ENCODE assay signal across 8 mouse cellular contexts in the genomic region with DNA sequence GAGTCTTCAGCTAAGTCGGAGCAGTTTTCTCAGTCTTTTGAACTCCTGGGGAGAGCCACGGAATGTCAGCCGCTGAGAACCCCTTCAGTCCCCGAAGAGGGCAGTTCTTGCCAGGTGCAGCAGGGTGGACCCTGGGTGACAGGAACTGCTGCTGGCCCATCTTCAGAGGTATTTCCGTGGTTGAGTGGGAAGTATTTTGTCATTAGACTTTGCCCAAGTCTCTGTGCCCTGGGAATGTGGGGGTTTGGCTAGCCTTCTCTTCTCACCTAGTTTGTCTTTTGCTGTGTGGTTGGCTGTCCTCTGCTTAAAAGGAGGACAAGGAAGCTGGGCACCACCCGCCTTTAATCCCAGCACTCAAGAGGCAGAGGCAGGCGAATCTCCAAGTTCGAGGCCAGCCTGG. TPM values are rescaled to one million over a fixed set of nuclear protein-coding genes. Genes with fewer than 3 reads are reported as not detected.
A peak's percentile ranks its signal among the peaks of the same experiment; 100 is the strongest.
DNase-seq lines count a peak whose midpoint lies in the region; ATAC-seq and TF ChIP-seq lines count a peak whose summit lies in the region.

No protein-coding gene starts in this region.

- TF ChIP-seq EP300 in lung, postnatal 0 days (IDR thresholded peaks at IDR 0.05): no peak

- H3K4me3 ChIP-seq in lung, postnatal 0 days (ENCODE audit: low read depth, low read length): peak overlapping the region; percentile 52
- peak overlapping the region; percentile 65 for H3K4me3 ChIP-seq in forebrain, embryonic 14.5 days (ENCODE audit: low read depth, low read length)
- H3K4me3 ChIP-seq in limb, embryonic 10.5 days: peak overlapping the region; percentile 75
- H3K4me3 ChIP-seq in small intestine, adult 2 months (ENCODE audit: low read depth, low read length): peak overlapping the region; percentile 82

- no peaks in the 10 kb centered on the region for H3K36me3 ChIP-seq in lung, postnatal 0 days (ENCODE audit: insufficient read depth, low read length)
- H3K36me3 ChIP-seq in forebrain, embryonic 14.5 days (ENCODE audit: control insufficient read depth, insufficient read depth, low read length): peaks cover 9% of the 10 kb centered on the region
- H3K36me3 ChIP-seq in limb, embryonic 10.5 days: peaks cover 28% of the 10 kb centered on the region
- H3K36me3 ChIP-seq in small intestine, adult 2 months (ENCODE audit: control insufficient read depth, insufficient read depth, low read length): no peaks in the 10 kb centered on the region

- H3K4me2 ChIP-seq in lung, postnatal 0 days (replicated peaks; ENCODE audit: low read depth, low read length): peak overlapping the region; percentile 93
- H3K4me2 ChIP-seq in forebrain, embryonic 14.5 days (ENCODE audit: low read length): peak overlapping the region; percentile 79

- H3K4me1 ChIP-seq in lung, postnatal 0 days (ENCODE audit: insufficient read depth, low read depth, low read length): peaks cover 4% of the 10 kb centered on the region; the same call in 1 of the 2 replicates
- H3K4me1 ChIP-seq in forebrain, embryonic 14.5 days (ENCODE audit: control insufficient read depth, insufficient read depth, low read length): peaks cover 12% of the 10 kb centered on the region
- peaks cover 26% of the 10 kb centered on the region for H3K4me1 ChIP-seq in limb, embryonic 10.5 days
- H3K4me1 ChIP-seq in small intestine, adult 2 months (ENCODE audit: control insufficient read depth, insufficient read depth, insufficient read length, low read length): peaks cover 11% of the 10 kb centered on the region

- H3K9me3 ChIP-seq in lung, postnatal 0 days (ENCODE audit: low read length): no peaks in the 10 kb centered on the region
- H3K9me3 ChIP-seq in forebrain, embryonic 14.5 days (replicated peaks; ENCODE audit: control insufficient read depth, low read length): no peaks in the 10 kb centered on the region
- no peaks in the 10 kb centered on the region for H3K9me3 ChIP-seq in limb, embryonic 10.5 days (replicated peaks)

- H3K27ac ChIP-seq in lung, postnatal 0 days (ENCODE audit: low read length): peak overlapping the region; percentile 86
- H3K27ac ChIP-seq in forebrain, embryonic 14.5 days (ENCODE audit: low read depth, low read length): no peak overlapping the region
- no peak overlapping the region for H3K27ac ChIP-seq in limb, embryonic 10.5 days
- H3K27ac ChIP-seq in small intestine, adult 2 months (ENCODE audit: insufficient read depth, low read depth, low read length): no peak overlapping the region

- peak overlapping the region; percentile 43 for H3K9ac ChIP-seq in lung, postnatal 0 days (replicated peaks; ENCODE audit: low read depth)
- peak overlapping the region; percentile 71 for H3K9ac ChIP-seq in forebrain, embryonic 14.5 days (ENCODE audit: low read length)

- peak; percentile 24 for DNase-seq in lung, postnatal 0 days (ENCODE audit: low spot score)
- DNase-seq in lung, postnatal 36 days: no peak
- no peak for DNase-seq in forebrain, embryonic 14.5 days (ENCODE audit: low spot score)
- DNase-seq in limb, embryonic 10.5 days (ENCODE audit: low spot score): no peak
- DNase-seq in urinary bladder, adult 18-20 months (ENCODE audit: low spot score in 2 of 2): no peak
- no peak for DNase-seq in cerebellum, adult 11-12 months
- DNase-seq in frontal cortex, adult 2 months (ENCODE audit: extremely low spot score in 1 of 2, low spot score in 1 of 2): no peak

- WGBS in lung, postnatal 0 days: 19% methylated on average over 8 of the region's 8 CpGs
- 23% methylated on average over 8 of the region's 8 CpGs for WGBS in forebrain, embryonic 14.5 days
- 19% methylated on average over 8 of the region's 8 CpGs for WGBS in limb, embryonic 10.5 days
- 10% methylated on average over 8 of the region's 8 CpGs for WGBS in small intestine, adult 2 months

- no peak for ATAC-seq in lung, postnatal 0 days
- no peak for ATAC-seq in forebrain, embryonic 14.5 days

- no peaks in the 10 kb centered on the region for H3K27me3 ChIP-seq in lung, postnatal 0 days (replicated peaks; ENCODE audit: insufficient read depth, low read length)
- no peaks in the 10 kb centered on the region for H3K27me3 ChIP-seq in forebrain, embryonic 14.5 days (replicated peaks; ENCODE audit: control insufficient read depth, insufficient read depth, low read length)
- peaks cover 39% of the 10 kb centered on the region for H3K27me3 ChIP-seq in limb, embryonic 10.5 days (ENCODE audit: low read depth, poor library complexity, severe bottlenecking)
- H3K27me3 ChIP-seq in small intestine, adult 2 months (ENCODE audit: control insufficient read depth, insufficient read depth, low read length): peaks cover 4% of the 10 kb centered on the region; the same call in 1 of the 2 replicates

- TF ChIP-seq CTCF in lung, postnatal 0 days (IDR thresholded peaks at IDR 0.05): no peak
- TF ChIP-seq CTCF in small intestine, adult 2 months (IDR thresholded peaks at IDR 0.05; ENCODE audit: extremely low read depth, insufficient read length, insufficient replicate concordance, low read depth, low read length): no peak

- no peak for TF ChIP-seq POLR2A in small intestine, adult 2 months (IDR thresholded peaks at IDR 0.05; ENCODE audit: low read depth, low read length)

RNA-seq across cellular contexts. Expression of a gene that starts 0.9 kb away (rescaled TPM):
- 17.8 and 19.0 TPM in 2 replicates for polyA plus RNA-seq in lung, postnatal 0 days (2015; fragmentation: Nextera tagmentation; extraction: Ambion mirVana)
- 17.0 and 19.4 TPM in 2 replicates for polyA plus RNA-seq in forebrain, embryonic 14.5 days (2014; fragmentation: Nextera tagmentation; extraction: Ambion mirVana)
- polyA plus RNA-seq in limb, embryonic 10.5 days (2016; fragmentation: Nextera tagmentation; extraction: Ambion mirVana): 7.9 and 8.4 TPM in 2 replicates
- 1.2 and 1.6 TPM in 2 replicates for polyA plus RNA-seq in small intestine, adult 2 months (2012; rRNA removed)
- polyA plus RNA-seq in frontal cortex, adult 2 months (2012; rRNA removed): 13.8 and 14.1 TPM in 2 replicates

RNA-seq across cellular contexts. Expression of a gene that starts 7.2 kb away (rescaled TPM):
- polyA plus RNA-seq in lung, postnatal 0 days (2015; fragmentation: Nextera tagmentation; extraction: Ambion mirVana): 4.8 and 4.9 TPM in 2 replicates
- 0.29 and 0.51 TPM in 2 replicates for polyA plus RNA-seq in forebrain, embryonic 14.5 days (2014; fragmentation: Nextera tagmentation; extraction: Ambion mirVana)
- polyA plus RNA-seq in limb, embryonic 10.5 days (2016; fragmentation: Nextera tagmentation; extraction: Ambion mirVana): 0.15 and 0.18 TPM in 2 replicates
- polyA plus RNA-seq in small intestine, adult 2 months (2012; rRNA removed): 1.4 and 2.1 TPM in 2 replicates
- polyA plus RNA-seq in frontal cortex, adult 2 months (2012; rRNA removed): 1.5 and 1.9 TPM in 2 replicates

RNA-seq across cellular contexts. Expression of a gene that starts 19.6 kb away (rescaled TPM):
- polyA plus RNA-seq in lung, postnatal 0 days (2015; fragmentation: Nextera tagmentation; extraction: Ambion mirVana): 28.1 and 29.5 TPM in 2 replicates
- polyA plus RNA-seq in forebrain, embryonic 14.5 days (2014; fragmentation: Nextera tagmentation; extraction: Ambion mirVana): 101 and 112 TPM in 2 replicates
- 204 and 206 TPM in 2 replicates for polyA plus RNA-seq in limb, embryonic 10.5 days (2016; fragmentation: Nextera tagmentation; extraction: Ambion mirVana)
- polyA plus RNA-seq in small intestine, adult 2 months (2012; rRNA removed): 8.0 and 15.8 TPM in 2 replicates
- 10.2 and 10.6 TPM in 2 replicates for polyA plus RNA-seq in frontal cortex, adult 2 months (2012; rRNA removed)

RNA-seq across cellular contexts. Expression of a gene that starts 49.2 kb away (rescaled TPM):
- polyA plus RNA-seq in lung, postnatal 0 days (2015; fragmentation: Nextera tagmentation; extraction: Ambion mirVana): 19.6 and 23.8 TPM in 2 replicates
- polyA plus RNA-seq in forebrain, embryonic 14.5 days (2014; fragmentation: Nextera tagmentation; extraction: Ambion mirVana): 5.9 and 7.0 TPM in 2 replicates
- polyA plus RNA-seq in limb, embryonic 10.5 days (2016; fragmentation: Nextera tagmentation; extraction: Ambion mirVana): 2.1 and 3.5 TPM in 2 replicates
- 21.8 and 28.2 TPM in 2 replicates for polyA plus RNA-seq in small intestine, adult 2 months (2012; rRNA removed)
- 14.0 and 20.4 TPM in 2 replicates for polyA plus RNA-seq in frontal cortex, adult 2 months (2012; rRNA removed)

RNA-seq across cellular contexts. Expression of a gene that starts 58.4 kb away (rescaled TPM):
- polyA plus RNA-seq in lung, postnatal 0 days (2015; fragmentation: Nextera tagmentation; extraction: Ambion mirVana): 0.25 and 0.40 TPM in 2 replicates
- not detected in 2 replicates for polyA plus RNA-seq in forebrain, embryonic 14.5 days (2014; fragmentation: Nextera tagmentation; extraction: Ambion mirVana)
- polyA plus RNA-seq in limb, embryonic 10.5 days (2016; fragmentation: Nextera tagmentation; extraction: Ambion mirVana): 0.11 TPM in 1 of 2 replicates, not detected in the other
- 5.4 and 8.2 TPM in 2 replicates for polyA plus RNA-seq in small intestine, adult 2 months (2012; rRNA removed)
- polyA plus RNA-seq in frontal cortex, adult 2 months (2012; rRNA removed): 0.10 and 0.15 TPM in 2 replicates
